In the genomic region with DNA sequence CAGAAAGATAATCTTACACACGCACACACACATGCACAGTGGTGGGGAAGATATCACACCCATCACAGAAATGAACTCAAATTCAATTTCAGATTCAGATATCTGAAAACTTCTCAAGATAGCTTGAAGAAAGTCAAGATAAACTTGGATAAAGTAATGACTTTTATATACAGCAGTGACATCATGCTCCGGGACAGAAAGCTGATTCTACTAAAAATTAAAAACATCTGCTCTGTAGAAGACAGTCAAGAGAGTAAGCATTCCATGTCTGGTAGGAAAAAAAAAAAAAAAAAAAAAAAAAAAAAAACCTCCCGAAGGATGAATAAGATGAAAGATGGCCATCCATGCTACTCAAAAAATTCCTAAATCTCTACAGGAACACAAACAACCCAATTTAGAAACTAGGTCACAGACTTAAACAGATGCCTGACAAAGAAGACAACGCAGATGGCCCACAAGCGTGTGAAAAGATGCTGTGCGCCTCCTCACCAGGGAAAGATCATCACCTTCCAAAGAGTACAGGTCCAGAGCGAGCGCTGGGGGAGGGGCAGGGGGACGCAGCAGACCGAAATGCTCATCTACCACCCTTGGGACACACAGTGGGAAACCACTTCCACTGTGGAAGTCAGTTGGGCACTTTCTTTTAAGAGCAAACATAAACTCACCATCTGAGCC, we compare ENCODE assay signal across 31 mouse cellular contexts. TPM values are rescaled to one million over a fixed set of nuclear protein-coding genes. Genes with fewer than 3 reads are reported as not detected.
A peak's percentile ranks its signal among the peaks of the same experiment; 100 is the strongest.
DNase-seq lines count a peak whose midpoint lies in the region; ATAC-seq lines count a peak whose summit lies in the region.
"Had no signal": no experiment of that assay in that cellular context is flagged by ENCODE, and none has a peak within 500 bp of the region (broad histone marks: within the 10 kb centered on the region; RNA-seq: fewer than 3 reads in every experiment).

No protein-coding gene starts in this region.

- no peaks in the 10 kb centered on the region for H3K9me3 ChIP-seq in embryonic facial prominence, embryonic 13.5 days
- H3K9me3 ChIP-seq: heart, embryonic 10.5 days; heart, embryonic 15.5 days; hindbrain, embryonic 13.5 days; limb, embryonic 10.5 days; limb, embryonic 15.5 days; liver, embryonic 13.5 days had no signal

- peak; percentile 16 for DNase-seq in cerebellum, adult 9-11 months
- DNase-seq in cerebellum, adult 9-10 months = no peak
- DNase-seq in heart, adult 11 months = peak; percentile 60
- DNase-seq in heart, postnatal 36 days = no peak
- DNase-seq in left cerebral cortex, postnatal 14 days (ENCODE audit: low spot score in 2 of 2) = peak; percentile 28 to 48
- no peak for DNase-seq in kidney, adult 11 months
- no peak for DNase-seq in B cell, adult 2 months
- DNase-seq: adrenal gland, postnatal 25 days; cerebellum, adult 18-20 months; cerebellum, postnatal 25 days; gastrocnemius, postnatal 14 days; kidney, adult 9 months; kidney, postnatal 10 days; layer of hippocampus, adult 9-11 months; liver, embryonic 13.5 days; lung, adult 2 months; lung, postnatal 10 days; thymus, adult 18-20 months; thymus, postnatal 25 days had no signal

- H3K27me3 ChIP-seq in embryonic facial prominence, embryonic 13.5 days = no peaks in the 10 kb centered on the region
- H3K27me3 ChIP-seq: heart, embryonic 15.5 days; limb, embryonic 15.5 days had no signal

- no peaks in the 10 kb centered on the region for H3K36me3 ChIP-seq in embryonic facial prominence, embryonic 13.5 days
- H3K36me3 ChIP-seq: heart, embryonic 10.5 days; heart, embryonic 15.5 days; hindbrain, embryonic 13.5 days; limb, embryonic 10.5 days; limb, embryonic 15.5 days; liver, embryonic 13.5 days had no signal

- intact Hi-C loops in heart, postnatal 36 days (cut with DNase I) = no loop called here
- intact Hi-C loops in left cerebral cortex, postnatal 14 days (cut with DNase I) = no loop called here

- peaks cover 5% of the 10 kb centered on the region for H3K4me1 ChIP-seq in embryonic facial prominence, embryonic 13.5 days
- H3K4me1 ChIP-seq: hindbrain, embryonic 13.5 days; liver, embryonic 13.5 days had no signal

- H3K9ac ChIP-seq in embryonic facial prominence, embryonic 13.5 days = no peak overlapping the region
- H3K9ac ChIP-seq: heart, embryonic 15.5 days; hindbrain, embryonic 13.5 days; limb, embryonic 15.5 days; liver, embryonic 13.5 days had no signal

- H3K4me2 ChIP-seq in embryonic facial prominence, embryonic 13.5 days = no peak overlapping the region
- H3K4me2 ChIP-seq: heart, embryonic 15.5 days; hindbrain, embryonic 13.5 days; limb, embryonic 15.5 days; liver, embryonic 13.5 days had no signal

- no peak for ATAC-seq in embryonic facial prominence, embryonic 13.5 days (ENCODE audit: insufficient number of reproducible peaks, insufficient read depth, low FRiP score, low TSS enrichment, low read depth)
- ATAC-seq: forebrain, embryonic 14.5 days; intestine, embryonic 16.5 days; midbrain, embryonic 16.5 days had no signal

- WGBS in embryonic facial prominence, embryonic 13.5 days = 64% methylated on average over 10 of the region's 10 CpGs

- H3K27ac ChIP-seq in embryonic facial prominence, embryonic 13.5 days = peak overlapping the region; percentile 18; the same call in 1 of the 2 replicates
- H3K27ac ChIP-seq: heart, embryonic 10.5 days; heart, embryonic 15.5 days; hindbrain, embryonic 13.5 days; limb, embryonic 10.5 days; limb, embryonic 15.5 days; liver, embryonic 13.5 days; macrophage had no signal

- H3K4me3 ChIP-seq in embryonic facial prominence, embryonic 13.5 days = no peak overlapping the region
- H3K4me3 ChIP-seq: heart, embryonic 10.5 days; heart, embryonic 15.5 days; hindbrain, embryonic 13.5 days; limb, embryonic 10.5 days; limb, embryonic 15.5 days; liver, embryonic 13.5 days had no signal

RNA-seq across cellular contexts. Expression of gene Armc2, which starts 7.3 kb away (rescaled TPM):
- total RNA-seq in heart, postnatal 36 days (2021) = 10 to 100 TPM in 1 of 2 experiments, 1 to 10 TPM in 1; 9.9 to 11.8 TPM
- 3.6 and 4.2 TPM in 2 replicates for polyA plus RNA-seq in embryonic facial prominence, embryonic 13.5 days (2015; fragmentation: Nextera tagmentation; extraction: Ambion mirVana)
- 10 to 100 TPM; 14.2 to 18.0 TPM for total RNA-seq in left cerebral cortex, postnatal 14 days (2021)
- total RNA-seq: granulocyte monocyte progenitor cell, adult 5-6 weeks; neutrophil, adult 5-6 weeks had no signal

Comparison
In these comparisons a context has a peak if more than half of its experiments do, and no peak if none do; other contexts are left out.
1. DNase-seq: peak in cerebellum, adult 9-11 months (single experiment), heart, adult 11 months (single experiment) and left cerebral cortex, postnatal 14 days (2 of 2); none in cerebellum, adult 9-10 months (single experiment), heart, postnatal 36 days (0 of 2), kidney, adult 11 months (single experiment) and B cell, adult 2 months (0 of 2).